In genomic region chr9:75357087-75357654, GRCm38 (mm10) we compare ENCODE assay signal across 22 mouse cellular contexts. TPM values are rescaled to one million over a fixed set of nuclear protein-coding genes. Genes with fewer than 3 reads are reported as not detected.
DNase-seq lines count a peak whose midpoint lies in the region; ATAC-seq and TF ChIP-seq lines count a peak whose summit lies in the region.
"Had no signal": no experiment of that assay in that cellular context is flagged by ENCODE, and none has a peak within 500 bp of the region (broad histone marks: within the 10 kb centered on the region; RNA-seq: fewer than 3 reads in every experiment).

No protein-coding gene starts in this region.

- no peak overlapping the region for H3K4me3 ChIP-seq in liver, embryonic 11.5 days (ENCODE audit: low read depth, low read length)
- H3K4me3 ChIP-seq in layer of hippocampus, adult 2 months: no peak overlapping the region
- H3K4me3 ChIP-seq in intestine, embryonic 15.5 days (replicated peaks): no peak overlapping the region
- H3K4me3 ChIP-seq: embryonic facial prominence, embryonic 12.5 days; hindbrain, embryonic 15.5 days; liver, embryonic 15.5 days; midbrain, embryonic 12.5 days had no signal

- no peak overlapping the region for H3K4me2 ChIP-seq in liver, embryonic 11.5 days
- H3K4me2 ChIP-seq in intestine, embryonic 15.5 days (replicated peaks): no peak overlapping the region
- H3K4me2 ChIP-seq: embryonic facial prominence, embryonic 12.5 days; hindbrain, embryonic 15.5 days; liver, embryonic 15.5 days; midbrain, embryonic 12.5 days had no signal

- TF ChIP-seq CTCF in layer of hippocampus, adult 2 months (conservative IDR thresholded peaks at IDR 0.05): no peak

- no peak overlapping the region for H3K9ac ChIP-seq in liver, embryonic 11.5 days (ENCODE audit: low read depth, low read length)
- H3K9ac ChIP-seq in intestine, embryonic 15.5 days: no peak overlapping the region
- H3K9ac ChIP-seq: embryonic facial prominence, embryonic 12.5 days; hindbrain, embryonic 15.5 days; liver, embryonic 15.5 days; midbrain, embryonic 12.5 days had no signal

- H3K27me3 ChIP-seq in liver, embryonic 11.5 days (replicated peaks; ENCODE audit: control insufficient read depth, insufficient read depth, low read length): no peaks in the 10 kb centered on the region
- no peaks in the 10 kb centered on the region for H3K27me3 ChIP-seq in intestine, embryonic 15.5 days (replicated peaks)
- H3K27me3 ChIP-seq: embryonic facial prominence, embryonic 12.5 days; hindbrain, embryonic 15.5 days; liver, embryonic 15.5 days; midbrain, embryonic 12.5 days had no signal

- no peaks in the 10 kb centered on the region for H3K4me1 ChIP-seq in liver, embryonic 11.5 days (replicated peaks; ENCODE audit: control insufficient read depth, insufficient read depth, low read length)
- no peaks in the 10 kb centered on the region for H3K4me1 ChIP-seq in intestine, embryonic 15.5 days (replicated peaks)
- H3K4me1 ChIP-seq: embryonic facial prominence, embryonic 12.5 days; hindbrain, embryonic 15.5 days; liver, embryonic 15.5 days; midbrain, embryonic 12.5 days had no signal

- WGBS in liver, embryonic 11.5 days: 64% methylated on average over 9 of the region's 9 CpGs
- WGBS in intestine, embryonic 15.5 days: 75% methylated on average over 9 of the region's 9 CpGs

- no peaks in the 10 kb centered on the region for H3K36me3 ChIP-seq in liver, embryonic 11.5 days (ENCODE audit: control insufficient read depth, insufficient read depth, low read length)
- H3K36me3 ChIP-seq in intestine, embryonic 15.5 days: no peaks in the 10 kb centered on the region
- H3K36me3 ChIP-seq: embryonic facial prominence, embryonic 12.5 days; hindbrain, embryonic 15.5 days; liver, embryonic 15.5 days; midbrain, embryonic 12.5 days had no signal

- ATAC-seq in liver, embryonic 11.5 days (replicated peaks; ENCODE audit: low FRiP score): no peak
- ATAC-seq in intestine, embryonic 15.5 days: no peak

- H3K27ac ChIP-seq in liver, embryonic 11.5 days (ENCODE audit: low read depth, low read length): peak overlapping the region; percentile 5; the same call in 1 of the 2 replicates
- H3K27ac ChIP-seq in layer of hippocampus, adult 2 months: no peak overlapping the region
- no peak overlapping the region for H3K27ac ChIP-seq in intestine, embryonic 15.5 days
- H3K27ac ChIP-seq: embryonic facial prominence, embryonic 12.5 days; hindbrain, embryonic 15.5 days; liver, embryonic 15.5 days; midbrain, embryonic 12.5 days had no signal

- no peak for DNase-seq in liver, embryonic 11.5 days (ENCODE audit: low spot score)
- DNase-seq in liver (no peak), adipocyte (ENCODE audit: low spot score) (no peak)
- peak; percentile 78 for DNase-seq in brain, adult 2 months (ENCODE audit: low read depth, low spot score)
- DNase-seq in layer of hippocampus, adult 2 months (ENCODE audit: low spot score in 2 of 2): peak; percentile 41 to 70
- DNase-seq in right cerebral cortex, postnatal 10 days (ENCODE audit: low spot score in 2 of 2): peak; percentile 66 to 68
- DNase-seq in cerebellum, adult 8-10 months: no peak
- DNase-seq: cerebellum, adult 11-12 months; heart, postnatal 14 days; kidney, adult 11 months; kidney, postnatal 10 days; lung, postnatal 14 days; thymus, postnatal 14 days had no signal

- no peaks in the 10 kb centered on the region for H3K9me3 ChIP-seq in liver, embryonic 11.5 days (ENCODE audit: control insufficient read depth, low read length)
- no peaks in the 10 kb centered on the region for H3K9me3 ChIP-seq in intestine, embryonic 15.5 days
- H3K9me3 ChIP-seq: embryonic facial prominence, embryonic 12.5 days; hindbrain, embryonic 15.5 days; liver, embryonic 15.5 days; midbrain, embryonic 12.5 days had no signal

RNA-seq across cellular contexts. Expression of gene Bcl2l10, which starts 9.6 kb away (rescaled TPM):
- not detected in 2 replicates for polyA plus RNA-seq in liver, embryonic 11.5 days (2014; fragmentation: Nextera tagmentation; extraction: Ambion mirVana)
- total RNA-seq in layer of hippocampus, adult 2 months (2021): not detected
- polyA plus RNA-seq in intestine, embryonic 15.5 days (2015; fragmentation: Nextera tagmentation; extraction: Ambion mirVana): not detected in 2 replicates
- total RNA-seq: gastrocnemius, adult 8-10 months; heart, postnatal 14 days; neutrophil, adult 5-6 weeks had no signal
- polyA plus RNA-seq: embryonic facial prominence, embryonic 12.5 days; forebrain, embryonic 11.5 days; hindbrain, embryonic 15.5 days; limb, embryonic 11.5 days; liver, embryonic 15.5 days; midbrain, embryonic 12.5 days had no signal

RNA-seq across cellular contexts. Expression of gene Gnb5, which starts 51.1 kb away (rescaled TPM):
- 8.6 and 9.2 TPM in 2 replicates for polyA plus RNA-seq in liver, embryonic 11.5 days (2014; fragmentation: Nextera tagmentation; extraction: Ambion mirVana)
- 100 to 1,000 TPM; 125 to 127 TPM for total RNA-seq in layer of hippocampus, adult 2 months (2021)
- 18.5 and 20.3 TPM in 2 replicates for polyA plus RNA-seq in intestine, embryonic 15.5 days (2015; fragmentation: Nextera tagmentation; extraction: Ambion mirVana)

RNA-seq across cellular contexts. Expression of gene Mapk6, which starts 52.6 kb away (rescaled TPM):
- polyA plus RNA-seq in liver, embryonic 11.5 days (2014; fragmentation: Nextera tagmentation; extraction: Ambion mirVana): 61.0 and 64.4 TPM in 2 replicates
- total RNA-seq in layer of hippocampus, adult 2 months (2021): 10 to 100 TPM; 23.5 to 24.8 TPM
- 47.2 and 55.5 TPM in 2 replicates for polyA plus RNA-seq in intestine, embryonic 15.5 days (2015; fragmentation: Nextera tagmentation; extraction: Ambion mirVana)

Comparison
In these comparisons a context has a peak if more than half of its experiments do, and no peak if none do; other contexts are left out.
1. DNase-seq: peak in brain, adult 2 months (single experiment), layer of hippocampus, adult 2 months (2 of 2) and right cerebral cortex, postnatal 10 days (2 of 2); none in liver, embryonic 11.5 days (single experiment), liver (single experiment), adipocyte (single experiment) and cerebellum, adult 8-10 months (single experiment).